Mouse (Mus musculus) kidney, postnatal 4 days (tissue): ENCODE measurements at regions not wholly inside any gene's neighbourhood (a gene's known extent, or its start where the extent isn't known, plus 50 kb on each side); places are given as distances from the start of the nearest gene placed in this dataset.

Source experiments
- DNase-seq, 2 experiments: peaks; one replicate each; pipeline ENCODE4 v3.0.0; 2021; ENCODE audit warnings: mixed read lengths in 2 of 2

DNA sequence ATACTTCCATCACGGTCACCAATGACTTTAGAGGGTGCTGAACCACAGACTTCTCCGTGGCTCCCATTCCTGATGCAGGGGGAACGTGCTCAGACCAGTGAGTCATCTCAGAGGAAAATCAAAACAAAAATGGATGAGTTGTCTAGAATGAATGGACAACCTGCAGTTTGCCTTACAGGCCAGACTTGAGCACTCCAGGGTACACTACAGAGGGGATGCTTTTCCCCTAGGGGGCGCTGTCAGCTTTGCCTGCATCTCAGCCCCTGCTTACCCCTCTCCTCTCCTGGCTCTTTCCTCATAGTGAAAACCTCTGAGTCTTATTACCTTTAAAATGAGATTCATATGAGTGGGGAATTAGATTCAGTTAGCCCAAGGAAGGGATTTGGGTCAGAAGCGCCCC lies 75.4 kb upstream of the Wscd1 start:
- DNase-seq, result peak; percentile 80 to 85

GRCm38 (mm10) chr11:71675714-71676313 lies 73.9 kb upstream of the Wscd1 start:
- no peak for DNase-seq

GRCm38 (mm10) chr11:71697017-71697416 lies 52.7 kb upstream of the Wscd1 start:
- DNase-seq, result no peak

- no peak for DNase-seq
These were observed 50.9 kb upstream of the Wscd1 start for GRCm38 (mm10) chr11:71698836-71699235.
